Mouse (Mus musculus): ENCODE measurements around the gene Osmr. TPM values are rescaled to one million over a fixed set of nuclear protein-coding genes. Genes with fewer than 3 reads are reported as not detected.
A peak's percentile ranks its signal among the peaks of the same experiment; 100 is the strongest.

Osmr gene
- total and polyA plus RNA-seq, 3 experiments, result 7.5 to 11.9 (median 9.6) TPM

GRCm38 (mm10) chr15:6884260-6884659 lies 9.5 kb upstream of the Osmr start:
- Histone ChIP-seq H3K27me3 (ENCODE audit: control insufficient read depth, insufficient read depth, low read length) (no peaks in the 10 kb centered on the region), H3K79me2 (replicated peaks; ENCODE audit: control insufficient read depth, insufficient read depth, low read length) (no peaks in the 10 kb centered on the region), H3K27ac (no peak overlapping the region), H3K4me3 (no peak overlapping the region), H3K4me1 (ENCODE audit: control insufficient read depth, insufficient read depth, low read length) (peaks cover 2% of the 10 kb centered on the region; the same call in 1 of the 2 replicates), H3K36me3 (ENCODE audit: control insufficient read depth, insufficient read depth, low read length) (no peaks in the 10 kb centered on the region), H3K9ac (ENCODE audit: low read depth, low read length) (no peak overlapping the region)
- TF ChIP-seq EP300 (IDR thresholded peaks at IDR 0.05; ENCODE audit: insufficient read depth, low read depth, low read length) (no peak), CTCF (IDR thresholded peaks at IDR 0.05) (no peak), POLR2A (IDR thresholded peaks at IDR 0.05; ENCODE audit: insufficient read depth, low read depth, low read length) (no peak)
- DNase-seq, result no peak
- intact Hi-C loops (cut with DNase I), result loop anchor here (1.0 kb wide), 1 partner anchor 44 kb away; no protein-coding TSS in a partner anchor
- WGBS, result 81% methylated on average over 6 of the region's 6 CpGs

- TF ChIP-seq EP300 (IDR thresholded peaks at IDR 0.05; ENCODE audit: insufficient read depth, low read depth, low read length), result no peak
- TF ChIP-seq POLR2A (IDR thresholded peaks at IDR 0.05; ENCODE audit: insufficient read depth, low read depth, low read length), result no peak
- peak; percentile 95 for TF ChIP-seq CTCF (IDR thresholded peaks at IDR 0.05)
- Histone ChIP-seq H3K79me2 (replicated peaks; ENCODE audit: control insufficient read depth, insufficient read depth, low read length) (no peaks in the 10 kb centered on the region), H3K27ac (no peak overlapping the region), H3K9ac (ENCODE audit: low read depth, low read length) (no peak overlapping the region), H3K27me3 (ENCODE audit: control insufficient read depth, insufficient read depth, low read length) (no peaks in the 10 kb centered on the region), H3K4me1 (ENCODE audit: control insufficient read depth, insufficient read depth, low read length) (peaks cover 2% of the 10 kb centered on the region; the same call in 1 of the 2 replicates), H3K4me3 (no peak overlapping the region), H3K36me3 (ENCODE audit: control insufficient read depth, insufficient read depth, low read length) (no peaks in the 10 kb centered on the region)
- DNase-seq, result peak; percentile 62 to 79
- intact Hi-C loops (cut with DNase I), result loop anchor here (1.0 to 2.0 kb wide), 2 partner anchors 23 to 44 kb away; no protein-coding TSS in a partner anchor
- 50% methylated on average over 5 of the region's 5 CpGs for WGBS
Measured at GRCm38 (mm10) chr15:6883816-6884215, 9.0 kb upstream of the Osmr start.

GRCm38 (mm10) chr15:6883091-6883490 lies 8.3 kb upstream of the Osmr start:
- WGBS, result 34% methylated on average over 4 of the region's 4 CpGs
- no peak for TF ChIP-seq CTCF (IDR thresholded peaks at IDR 0.05)
- no peak for TF ChIP-seq POLR2A (IDR thresholded peaks at IDR 0.05; ENCODE audit: insufficient read depth, low read depth, low read length)
- no peak for TF ChIP-seq EP300 (IDR thresholded peaks at IDR 0.05; ENCODE audit: insufficient read depth, low read depth, low read length)
- Histone ChIP-seq H3K9ac (ENCODE audit: low read depth, low read length) (no peak overlapping the region), H3K27me3 (ENCODE audit: control insufficient read depth, insufficient read depth, low read length) (no peaks in the 10 kb centered on the region), H3K27ac (no peak overlapping the region), H3K4me3 (no peak overlapping the region), H3K4me1 (ENCODE audit: control insufficient read depth, insufficient read depth, low read length) (peaks cover 2% of the 10 kb centered on the region; the same call in 1 of the 2 replicates), H3K79me2 (replicated peaks; ENCODE audit: control insufficient read depth, insufficient read depth, low read length) (no peaks in the 10 kb centered on the region), H3K36me3 (ENCODE audit: control insufficient read depth, insufficient read depth, low read length) (no peaks in the 10 kb centered on the region)
- intact Hi-C loops (cut with DNase I), result loop anchor here (2.0 kb wide), 1 partner anchor 22 kb away; no protein-coding TSS in a partner anchor
- peak in 1 of 2 experiments; percentile 30 for DNase-seq

- Histone ChIP-seq H3K36me3 (ENCODE audit: control insufficient read depth, insufficient read depth, low read length) (no peaks in the 10 kb centered on the region), H3K27me3 (ENCODE audit: control insufficient read depth, insufficient read depth, low read length) (no peaks in the 10 kb centered on the region), H3K4me1 (ENCODE audit: control insufficient read depth, insufficient read depth, low read length) (peaks cover 2% of the 10 kb centered on the region; the same call in 1 of the 2 replicates), H3K27ac (no peak overlapping the region), H3K79me2 (replicated peaks; ENCODE audit: control insufficient read depth, insufficient read depth, low read length) (no peaks in the 10 kb centered on the region), H3K4me3 (no peak overlapping the region), H3K9ac (ENCODE audit: low read depth, low read length) (no peak overlapping the region)
- intact Hi-C loops (cut with DNase I), result loop anchor here (2.0 kb wide), 1 partner anchor 21 kb away; no protein-coding TSS in a partner anchor
- TF ChIP-seq CTCF (IDR thresholded peaks at IDR 0.05) (peak; percentile 83), EP300 (IDR thresholded peaks at IDR 0.05; ENCODE audit: insufficient read depth, low read depth, low read length) (no peak), POLR2A (IDR thresholded peaks at IDR 0.05; ENCODE audit: insufficient read depth, low read depth, low read length) (no peak)
- peak in 1 of 2 experiments; percentile 32 for DNase-seq
- WGBS, result 18% methylated on average over 7 of the region's 7 CpGs
Measured at GRCm38 (mm10) chr15:6882180-6882579, 7.4 kb upstream of the Osmr start.

GRCm38 (mm10) chr15:6881211-6881610 lies 6.4 kb upstream of the Osmr start:
- Histone ChIP-seq H3K36me3 (ENCODE audit: control insufficient read depth, insufficient read depth, low read length) (no peaks in the 10 kb centered on the region), H3K27me3 (ENCODE audit: control insufficient read depth, insufficient read depth, low read length) (no peaks in the 10 kb centered on the region), H3K4me3 (no peak overlapping the region), H3K4me1 (ENCODE audit: control insufficient read depth, insufficient read depth, low read length) (peaks cover 2% of the 10 kb centered on the region; the same call in 1 of the 2 replicates), H3K79me2 (replicated peaks; ENCODE audit: control insufficient read depth, insufficient read depth, low read length) (no peaks in the 10 kb centered on the region), H3K27ac (no peak overlapping the region), H3K9ac (ENCODE audit: low read depth, low read length) (no peak overlapping the region)
- WGBS, result 71% methylated on average over 9 of the region's 9 CpGs
- intact Hi-C loops (cut with DNase I), result no loop called here
- TF ChIP-seq CTCF (IDR thresholded peaks at IDR 0.05), result no peak
- no peak for DNase-seq

- 1% methylated on average over 51 of the region's 52 CpGs for WGBS
- intact Hi-C loops (cut with DNase I), result loop anchor here (5.0 kb wide), 1 partner anchor 167 kb away; the partner anchor contains the start of gene Rictor
Measured at GRCm38 (mm10) chr15:6873807-6874600, 765 bp downstream of the Osmr start.

More at GRCm38 (mm10) chr15:6873807-6874600, 765 bp downstream of the Osmr start:
- Histone ChIP-seq H3K4me3 (peak overlapping the region; percentile 79), H3K27me3 (ENCODE audit: control insufficient read depth, insufficient read depth, low read length) (no peaks in the 10 kb centered on the region), H3K4me1 (ENCODE audit: control insufficient read depth, insufficient read depth, low read length) (peaks cover 12% of the 10 kb centered on the region), H3K79me2 (replicated peaks; ENCODE audit: control insufficient read depth, insufficient read depth, low read length) (no peaks in the 10 kb centered on the region), H3K9ac (ENCODE audit: low read depth, low read length) (peak overlapping the region; percentile 90), H3K27ac (peak overlapping the region; percentile 84), H3K36me3 (ENCODE audit: control insufficient read depth, insufficient read depth, low read length) (peaks cover 4% of the 10 kb centered on the region)
- TF ChIP-seq POLR2A (IDR thresholded peaks at IDR 0.05; ENCODE audit: insufficient read depth, low read depth, low read length) (peak; percentile 68), EP300 (IDR thresholded peaks at IDR 0.05; ENCODE audit: insufficient read depth, low read depth, low read length) (peak; percentile 68; the same call in 1 of the 2 replicates), CTCF (IDR thresholded peaks at IDR 0.05) (no peak)
- DNase-seq, result peak; percentile 90
